Mouse (Mus musculus) heart, adult 2 months (tissue): ENCODE measurements around the gene Cd38.

Experiments
- CTCF ChIP-seq: fragments of 200-600 bp; IDR thresholded peaks from 2 replicates; pipeline ENCODE4 v1.8.1; 2022; ENCODE audit warnings: antibody characterized with exemption, mild to moderate bottlenecking, moderate library complexity
- EP300 ChIP-seq: fragments of 200-500 bp; IDR thresholded peaks from 2 replicates; pipeline ENCODE4 v1.6.1; 2011; ENCODE audit warnings: low read depth, low read length, control low read depth; ENCODE audit not compliant: insufficient read depth
- POLR2A ChIP-seq: fragments of 200-500 bp; IDR thresholded peaks from 2 replicates; pipeline ENCODE4 v1.6.1; 2011; ENCODE audit warnings: mild to moderate bottlenecking, low read depth, low read length, control low read depth; ENCODE audit not compliant: insufficient read depth

- no peak for TF ChIP-seq EP300
- no peak for TF ChIP-seq POLR2A
- TF ChIP-seq CTCF, result no peak
These were observed 59.4 kb downstream of the Cd38 start for GRCm38 (mm10) chr5:43927729-43928128.
